Mouse (Mus musculus) frontal cortex, postnatal 25 days (tissue): Measurements from ENCODE around the gene Elmo1.
"Not testable (repeated sequence)": the region's sequence is repeated elsewhere in the genome, so short reads cannot be mapped to it uniquely, and the experiment has no call there.

Experiments used
- DNase-seq, 2 experiments: peaks; one replicate each; pipeline ENCODE4 v3.0.0; 2022; ENCODE audit warnings: low spot score in 2 of 2

Gene Elmo1

DNA sequence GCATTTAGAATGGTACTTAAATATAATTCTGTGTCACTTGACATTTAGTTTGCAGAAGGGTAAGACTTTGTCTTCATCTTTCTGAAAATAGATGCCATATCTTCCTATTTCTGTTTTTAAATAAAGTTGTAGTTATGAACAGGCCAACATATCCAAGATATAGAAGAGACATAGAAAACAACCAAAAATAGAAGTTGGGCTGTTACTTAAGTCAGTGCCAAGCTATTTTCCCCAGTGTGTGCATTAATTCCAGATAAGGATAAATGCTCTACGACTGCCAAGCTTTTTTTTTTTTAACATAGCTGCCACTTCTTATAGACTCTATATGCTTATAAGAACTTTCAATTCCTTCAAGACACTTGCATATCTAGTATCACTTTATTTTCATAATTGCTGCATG is 511.0 kb downstream of the Elmo1 start:
- no peak for DNase-seq

DNA sequence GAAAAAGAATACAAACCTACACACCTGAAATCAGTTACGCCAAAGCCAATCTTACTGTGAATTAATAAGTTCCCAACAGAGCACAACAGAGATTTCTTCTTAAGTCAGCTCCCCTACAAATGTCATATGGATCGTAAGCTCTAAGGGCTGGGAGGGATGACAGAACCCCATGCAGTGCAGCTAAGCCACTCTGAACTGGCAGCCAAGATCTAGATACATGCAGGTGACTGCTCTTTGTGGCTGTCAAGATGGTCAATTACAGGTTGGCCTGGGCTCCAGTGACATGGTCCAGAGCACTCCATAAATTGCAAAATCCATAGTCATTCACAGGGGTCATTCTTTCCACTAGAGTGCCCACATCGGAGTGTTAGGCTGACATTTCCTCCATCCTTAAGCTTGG is 516.5 kb downstream of the Elmo1 start:
- DNase-seq = no peak

DNA sequence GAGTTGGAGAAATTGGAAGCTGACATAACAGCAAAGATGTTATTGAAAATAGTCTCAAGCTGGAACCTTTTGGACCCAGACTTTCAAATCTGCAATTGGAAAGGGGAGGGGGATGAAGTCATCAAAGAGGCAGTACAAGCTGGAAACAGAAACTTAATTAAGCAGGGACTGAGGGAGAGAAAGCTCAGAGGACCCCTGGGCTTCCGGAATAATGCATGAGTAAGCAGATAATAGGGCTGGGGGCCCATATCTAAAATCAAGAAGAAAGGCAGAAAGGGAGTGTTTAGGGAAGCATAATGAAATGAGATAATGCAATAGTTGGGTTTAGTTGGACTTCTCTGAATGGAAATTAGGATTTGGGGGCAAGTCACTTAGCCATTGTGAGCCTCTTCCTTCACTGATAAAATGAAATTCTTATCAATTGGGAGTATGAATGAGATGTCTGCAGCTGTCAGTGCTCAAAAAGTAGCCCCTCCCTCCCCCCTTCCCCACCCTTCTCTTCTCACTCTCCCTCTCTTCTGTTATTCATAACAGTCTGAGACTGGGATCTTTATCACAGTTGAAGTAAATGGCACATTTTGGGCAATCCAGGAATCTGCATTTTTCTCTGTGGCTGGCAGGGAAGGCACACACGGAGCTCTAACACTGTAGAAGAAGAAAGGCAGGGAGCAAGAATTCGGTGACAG is 518.8 kb downstream of the Elmo1 start:
- no peak for DNase-seq

DNA sequence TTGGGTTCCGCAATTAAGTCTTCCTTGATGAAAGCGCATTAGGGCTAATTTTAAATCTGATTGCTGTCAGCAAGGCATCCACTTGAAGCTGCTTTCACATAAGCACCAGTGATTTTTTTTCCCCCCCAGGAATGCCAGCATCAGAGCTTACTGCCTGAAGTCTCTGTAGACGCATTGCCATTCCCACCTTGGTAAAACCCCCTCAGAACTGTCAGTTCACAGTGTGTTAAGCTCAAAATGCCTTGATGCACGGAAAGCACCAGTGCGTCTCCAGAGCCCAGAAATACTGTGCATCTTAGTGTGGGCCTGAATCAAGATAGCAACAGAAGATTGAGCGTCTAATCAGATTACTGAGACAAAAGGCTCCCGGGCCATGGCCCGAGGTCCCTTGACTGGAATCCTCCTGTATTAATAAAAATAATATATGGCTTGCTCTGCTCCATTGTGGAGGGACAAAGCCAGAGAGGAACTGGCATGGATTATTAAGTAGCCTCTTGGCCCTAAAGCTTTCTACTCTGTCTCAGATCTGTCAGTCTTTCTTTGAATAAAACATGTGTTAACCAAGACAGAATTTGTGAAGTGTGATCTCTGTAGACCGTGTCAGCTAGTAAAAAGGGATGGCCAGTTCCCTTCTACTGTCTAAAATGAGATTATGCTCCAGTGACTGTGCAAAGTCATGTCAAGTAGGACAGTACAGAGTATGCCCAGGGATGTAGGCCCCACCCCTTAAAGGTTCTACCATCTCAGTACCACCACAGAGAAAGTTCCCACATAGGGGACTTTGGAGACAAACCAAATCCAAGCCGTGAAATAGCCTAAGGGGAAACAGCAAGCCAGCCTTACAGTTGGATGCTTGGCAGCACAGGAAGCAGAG is 525.4 kb downstream of the Elmo1 start:
- DNase-seq = no peak

DNA sequence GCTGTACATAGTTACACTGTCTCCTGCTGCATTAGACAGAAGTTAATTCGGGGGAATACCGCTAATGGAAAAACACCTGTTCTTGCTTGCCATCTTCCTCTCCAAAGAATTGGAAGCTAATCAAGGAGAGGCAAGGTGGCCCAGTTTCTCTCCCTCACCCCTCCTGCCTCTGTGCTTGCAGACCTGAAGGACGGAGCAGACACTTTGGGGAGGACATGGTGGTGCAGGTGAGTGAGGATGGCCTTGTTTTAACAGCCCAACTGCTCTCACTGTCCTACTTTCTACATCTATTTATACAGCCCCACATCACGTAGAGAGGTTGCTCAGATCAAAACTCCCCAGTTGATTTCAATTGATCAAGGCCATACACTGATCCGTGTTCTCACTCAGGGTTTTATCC is 529.5 kb downstream of the Elmo1 start:
- no peak for DNase-seq

DNA sequence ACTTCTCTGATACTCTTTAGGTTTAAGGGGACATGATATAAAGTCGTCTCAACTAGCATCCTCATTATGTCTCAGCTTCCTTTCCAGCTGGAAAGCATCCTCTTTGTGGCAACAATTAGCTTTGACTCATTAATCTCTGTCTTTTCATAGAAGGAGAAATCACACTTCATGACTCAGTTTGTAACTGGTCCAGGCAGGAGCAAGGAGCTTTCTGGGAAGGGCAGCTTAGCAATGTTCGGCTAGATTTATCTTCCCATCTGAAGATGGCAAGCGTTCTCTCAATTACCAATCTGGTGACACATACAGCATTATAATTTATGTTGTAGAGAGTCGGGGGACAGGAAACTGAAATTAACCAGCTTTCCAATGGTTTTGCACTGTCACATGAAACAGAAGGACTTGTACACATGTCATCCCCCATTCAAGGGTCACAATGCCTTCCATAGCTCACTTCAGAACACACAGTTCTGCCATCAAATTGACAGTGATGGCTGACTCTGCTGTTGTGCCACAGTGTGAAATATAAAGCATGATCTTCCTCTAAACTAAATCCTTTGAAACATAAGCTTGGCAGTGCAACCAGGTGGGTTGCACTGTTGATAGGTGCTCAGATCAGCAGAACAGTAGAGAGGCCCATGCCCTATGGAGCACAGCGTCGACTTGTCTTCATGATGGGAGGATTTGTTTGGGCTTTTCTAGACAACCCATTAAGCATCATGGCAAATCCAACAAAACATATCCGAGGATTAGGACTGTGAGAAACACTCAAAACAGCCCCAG is 532.9 kb downstream of the Elmo1 start:
- no peak for DNase-seq

DNA sequence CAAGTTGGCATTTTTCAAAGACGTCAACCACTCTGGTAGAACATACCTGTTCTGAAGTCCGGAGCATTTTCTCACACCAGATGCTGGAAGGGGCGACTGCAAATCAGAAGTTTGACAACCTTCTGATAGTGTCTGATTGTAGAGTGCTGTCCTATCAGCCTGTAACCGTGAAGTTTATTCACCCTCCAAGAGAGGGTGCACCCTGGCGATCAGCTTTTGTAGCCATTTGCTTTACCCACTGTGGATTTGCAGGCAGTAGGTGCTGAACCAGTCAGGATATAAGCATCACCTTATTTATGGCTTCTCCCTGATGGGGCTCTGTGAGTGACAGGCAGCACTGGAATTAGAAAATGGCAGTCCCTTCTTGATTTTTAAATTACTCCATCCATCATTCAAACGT is 537.4 kb downstream of the Elmo1 start:
- DNase-seq = no peak

DNA sequence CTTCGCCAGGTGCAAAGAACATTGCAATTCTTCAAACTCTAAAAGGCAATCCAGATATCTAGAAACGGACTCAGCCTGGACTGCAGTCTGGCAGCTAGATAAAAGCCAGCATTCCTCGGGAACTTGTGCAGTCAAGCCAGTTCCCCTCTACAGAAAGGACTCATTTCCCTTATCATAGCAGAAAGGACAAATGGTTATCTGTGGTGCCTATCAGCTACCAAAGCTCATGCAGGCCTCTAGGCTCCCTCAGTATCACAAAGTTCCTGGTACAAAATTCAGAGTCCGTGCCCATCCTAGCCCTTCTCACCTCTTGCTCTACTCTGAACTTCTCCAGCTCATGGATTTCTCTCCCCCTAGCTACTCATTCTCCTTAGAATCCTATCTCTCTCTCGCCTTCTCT is 542.1 kb downstream of the Elmo1 start:
- no peak for DNase-seq

DNA sequence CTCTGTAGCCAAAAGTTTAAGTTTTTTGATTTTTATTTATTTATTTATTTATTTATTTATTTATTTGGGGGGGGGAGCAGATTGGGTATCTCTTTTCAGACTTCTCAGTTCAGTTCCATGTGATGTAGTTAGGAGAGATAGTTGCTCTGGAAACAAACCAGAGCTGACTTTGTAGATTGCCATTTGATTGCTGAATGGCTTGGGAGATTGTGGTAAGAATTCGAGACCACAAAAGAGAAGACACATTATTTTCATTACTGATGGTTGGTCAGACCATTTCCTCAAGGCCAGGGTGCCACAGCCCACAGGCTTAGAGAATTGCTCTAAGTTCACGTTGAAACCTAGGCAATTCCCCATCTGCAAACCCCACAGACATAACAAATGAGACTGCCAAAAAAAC is 544.3 kb downstream of the Elmo1 start:
- DNase-seq = not testable (repeated sequence)

DNA sequence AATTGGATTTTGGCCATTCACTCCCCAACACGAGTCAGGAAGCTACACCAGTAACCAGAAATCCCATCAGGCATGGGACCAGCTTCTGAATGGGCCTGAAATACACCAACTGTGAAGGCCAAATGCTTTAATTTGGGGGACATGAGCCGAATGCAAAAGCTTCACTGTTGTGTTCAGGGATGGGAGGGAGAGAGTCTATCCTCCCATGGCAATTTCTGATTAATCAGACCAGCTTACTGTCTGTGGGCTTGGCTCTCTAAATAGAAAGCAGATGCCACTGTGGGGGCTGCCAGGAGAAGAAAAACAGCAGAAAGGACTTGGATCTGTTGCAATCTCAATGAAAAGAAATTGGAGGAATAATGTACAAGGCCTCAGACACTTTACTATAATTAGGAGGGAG is 545.2 kb downstream of the Elmo1 start:
- DNase-seq = no peak
